Mouse (Mus musculus) liver, embryonic 13.5 days (tissue): ENCODE results near the gene Olfr525. TPM values are rescaled to one million over a fixed set of nuclear protein-coding genes. Genes with fewer than 3 reads are reported as not detected.

Experiments used
- polyA plus RNA-seq: library from polyadenylated mRNA; unstranded; fragments of >200 nt; fragmentation: Nextera tagmentation; extraction: Ambion mirVana; gene quantifications from 2 replicates; pipeline ENCODE4 v1.2.1, GENCODE M21; 2015

Olfr525 gene
- polyA plus RNA-seq, 1 experiment from 2014 or later, result not detected

Other genes starting within 250 kb of the Olfr525 start
- gene Caly, start 238.3 kb upstream of the Olfr525 start, polyA plus RNA-seq, result 0.12 and 0.33 TPM in 2 replicates
- gene Prap1, start 227.5 kb upstream of the Olfr525 start, polyA plus RNA-seq, result not detected in 2 replicates
- 6.8 and 7.6 TPM in 2 replicates for gene Fuom, start 218.4 kb upstream of the Olfr525 start, polyA plus RNA-seq
- gene Paox, start 205.1 kb upstream of the Olfr525 start, polyA plus RNA-seq, result 10.5 and 10.9 TPM in 2 replicates
- 80.0 and 93.8 TPM in 2 replicates for gene Echs1, start 204.4 kb upstream of the Olfr525 start, polyA plus RNA-seq
- gene Mtg1, start 183.3 kb upstream of the Olfr525 start, polyA plus RNA-seq, result 20.3 and 21.1 TPM in 2 replicates
- 0.02 TPM in 1 of 2 replicates, not detected in the other for gene Sprn, start 166.0 kb upstream of the Olfr525 start, polyA plus RNA-seq
- gene Olfr522, start 156.1 kb upstream of the Olfr525 start, polyA plus RNA-seq, result not detected in 2 replicates
- not detected in 2 replicates for gene Olfr523, start 147.6 kb upstream of the Olfr525 start, polyA plus RNA-seq
- not detected in 2 replicates for gene Olfr524, start 114.9 kb upstream of the Olfr525 start, polyA plus RNA-seq
- gene Cd163l1, start 102.6 kb upstream of the Olfr525 start, polyA plus RNA-seq, result 0.03 and 0.07 TPM in 2 replicates
- not detected in 2 replicates for gene 5830411N06Rik, start 73.6 kb upstream of the Olfr525 start, polyA plus RNA-seq
- gene Olfr527, start 13.2 kb downstream of the Olfr525 start, polyA plus RNA-seq, result not detected in 2 replicates
- gene Olfr60, start 40.8 kb downstream of the Olfr525 start, polyA plus RNA-seq, result not detected in 2 replicates
- not detected in 2 replicates for gene Olfr530, start 55.5 kb downstream of the Olfr525 start, polyA plus RNA-seq
- gene Olfr531, start 82.1 kb downstream of the Olfr525 start, polyA plus RNA-seq, result not detected in 2 replicates
- not detected in 2 replicates for gene Olfr532, start 100.8 kb downstream of the Olfr525 start, polyA plus RNA-seq
- not detected in 2 replicates for gene Olfr533, start 142.5 kb downstream of the Olfr525 start, polyA plus RNA-seq
- gene Olfr535, start 163.4 kb downstream of the Olfr525 start, polyA plus RNA-seq, result not detected in 2 replicates
- not detected in 2 replicates for gene Olfr536, start 186.5 kb downstream of the Olfr525 start, polyA plus RNA-seq
- not detected in 2 replicates for gene Olfr538, start 247.0 kb downstream of the Olfr525 start, polyA plus RNA-seq